Mouse (Mus musculus): Measurements from ENCODE around the gene Gm10964. TPM values are rescaled to one million over a fixed set of nuclear protein-coding genes. Genes with fewer than 3 reads are reported as not detected.

Gene Gm10964
- polyA plus RNA-seq, 1 experiment from 2014 or later, result not detected

DNA sequence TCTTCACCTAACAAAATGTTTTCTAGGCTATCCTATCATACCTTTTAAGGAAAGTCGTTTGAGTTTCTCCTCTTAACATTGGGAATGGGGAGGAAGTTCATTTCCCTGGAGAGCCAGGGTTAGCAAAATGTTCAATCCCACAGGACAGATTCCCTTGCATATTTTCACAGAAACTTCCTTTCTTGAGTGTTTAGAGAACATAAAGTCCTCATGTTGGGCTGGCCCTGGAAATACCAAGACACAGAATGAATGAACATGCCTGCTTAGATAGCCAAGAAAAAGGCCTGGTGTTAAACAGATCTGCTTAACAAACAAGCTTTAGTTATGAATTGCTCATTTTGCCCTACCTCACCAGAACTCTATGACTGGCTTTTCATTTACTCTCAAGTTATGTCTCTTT, 53.4 kb downstream of the Gm10964 start:
- Histone ChIP-seq H3K4me2 (replicated peaks; ENCODE audit: low read depth) (no peak overlapping the region), H3K27me3 (ENCODE audit: control insufficient read depth, insufficient read depth, low read length) (no peaks in the 10 kb centered on the region), H3K9ac (ENCODE audit: low read length) (no peak overlapping the region), H3K4me3 (ENCODE audit: low read depth, low read length) (no peak overlapping the region), H3K27ac (replicated peaks) (no peak overlapping the region), H3K9me3 (ENCODE audit: control insufficient read depth, low read length) (no peaks in the 10 kb centered on the region), H3K36me3 (ENCODE audit: control insufficient read depth, insufficient read depth, low read length) (no peaks in the 10 kb centered on the region), H3K4me1 (replicated peaks; ENCODE audit: control insufficient read depth, insufficient read depth) (0 out of 2 replicates have a peak, but pooled peaks cover under 1% of the 10 kb centered on the region)
- TF ChIP-seq EP300 (optimal IDR thresholded peaks at IDR 0.05), result no peak
- TF ChIP-seq CTCF (IDR thresholded peaks at IDR 0.05; ENCODE audit: low read depth), result no peak
- DNase-seq (ENCODE audit: low spot score) (no peak), ATAC-seq (ENCODE audit: low FRiP score, low TSS enrichment) (no peak)
- 70% methylated on average over 1 of the region's 1 CpGs for WGBS

Other genes starting within 250 kb of the Gm10964 start
- gene Syt6, start 164.1 kb upstream of the Gm10964 start, polyA plus RNA-seq (2015; fragmentation: Nextera tagmentation; extraction: Ambion mirVana), result 0.58 and 0.64 TPM in 2 replicates
- gene Atg4a-ps, start 93.3 kb upstream of the Gm10964 start, polyA plus RNA-seq (2015; fragmentation: Nextera tagmentation; extraction: Ambion mirVana), result 0.19 and 0.21 TPM in 2 replicates
- 18.0 and 19.5 TPM in 2 replicates for gene Olfml3, start 1.4 kb upstream of the Gm10964 start, polyA plus RNA-seq (2015; fragmentation: Nextera tagmentation; extraction: Ambion mirVana)
- gene Hipk1, start 52.2 kb downstream of the Gm10964 start, polyA plus RNA-seq (2015; fragmentation: Nextera tagmentation; extraction: Ambion mirVana), result 6.7 and 7.5 TPM in 2 replicates
- 15.3 and 16.3 TPM in 2 replicates for gene Dclre1b, start 70.1 kb downstream of the Gm10964 start, polyA plus RNA-seq (2015; fragmentation: Nextera tagmentation; extraction: Ambion mirVana)
- gene Ap4b1, start 70.2 kb downstream of the Gm10964 start, polyA plus RNA-seq (2015; fragmentation: Nextera tagmentation; extraction: Ambion mirVana), result 12.2 TPM in 2 replicates
- 0.30 and 0.61 TPM in 2 replicates for gene Gm43064, start 70.2 kb downstream of the Gm10964 start, polyA plus RNA-seq (2015; fragmentation: Nextera tagmentation; extraction: Ambion mirVana)
- gene Bcl2l15, start 93.2 kb downstream of the Gm10964 start, polyA plus RNA-seq (2015; fragmentation: Nextera tagmentation; extraction: Ambion mirVana), result 4.4 and 5.2 TPM in 2 replicates
- gene Ptpn22, start 120.4 kb downstream of the Gm10964 start, polyA plus RNA-seq (2015; fragmentation: Nextera tagmentation; extraction: Ambion mirVana), result 0.59 and 0.68 TPM in 2 replicates
- 6.4 and 7.2 TPM in 2 replicates for gene Rsbn1, start 174.8 kb downstream of the Gm10964 start, polyA plus RNA-seq (2015; fragmentation: Nextera tagmentation; extraction: Ambion mirVana)
- 10.6 and 11.2 TPM in 2 replicates for gene Phtf1, start 228.7 kb downstream of the Gm10964 start, polyA plus RNA-seq (2015; fragmentation: Nextera tagmentation; extraction: Ambion mirVana)